Mouse (Mus musculus) kidney, embryonic 15.5 days (tissue): Measurements from ENCODE around the gene Gpr107. TPM values are rescaled to one million over a fixed set of nuclear protein-coding genes. Genes with fewer than 3 reads are reported as not detected.

ENCODE experiments used
- ATAC-seq: fragments of 200-750 bp; cut with Nextera tagmentation; replicated peaks from 2 replicates; pipeline ENCODE4 v1.8.0; 2017; ENCODE audit warnings: moderate TSS enrichment; ENCODE audit not compliant: low FRiP score
- H3K27ac ChIP-seq: fragments of 300-500 bp; sonication (generic); 2 replicates; pipeline ENCODE4 v1.5.1; 2015; ENCODE audit warnings: mild to moderate bottlenecking, inconsistent platforms
- H3K27me3 ChIP-seq: fragments of 300-500 bp; sonication (generic); 2 replicates; pipeline ENCODE4 v1.6.1; 2015; ENCODE audit warnings: inconsistent platforms
- H3K36me3 ChIP-seq: fragments of 300-500 bp; sonication (generic); 2 replicates; pipeline ENCODE4 v1.6.1; 2015; ENCODE audit warnings: inconsistent platforms
- H3K4me1 ChIP-seq: fragments of 300-500 bp; sonication (generic); 2 replicates; pipeline ENCODE4 v1.6.1; 2015; ENCODE audit warnings: inconsistent platforms
- H3K4me2 ChIP-seq: fragments of 300-500 bp; sonication (generic); 2 replicates; pipeline ENCODE4 v1.6.1; 2015; ENCODE audit warnings: moderate library complexity, mild to moderate bottlenecking, inconsistent platforms
- H3K4me3 ChIP-seq: fragments of 300-500 bp; sonication (generic); replicated peaks from 2 replicates; pipeline ENCODE4 v1.5.1; 2015; ENCODE audit warnings: mild to moderate bottlenecking, inconsistent platforms
- H3K9ac ChIP-seq: fragments of 300-500 bp; sonication (generic); 2 replicates; pipeline ENCODE4 v1.6.1; 2015; ENCODE audit warnings: mild to moderate bottlenecking, inconsistent platforms
- H3K9me3 ChIP-seq: fragments of 300-500 bp; sonication (generic); replicated peaks from 2 replicates; pipeline ENCODE4 v1.6.1; 2016; ENCODE audit warnings: inconsistent platforms
- WGBS: fragments of 180-500 bp; shearing (Covaris S2); methylation state at CpG from one replicate; pipeline ENCODE4 v1.1.7; 2015; ENCODE audit warnings: mixed read lengths; 5-methylcytosine and 5-hydroxymethylcytosine counted together
- polyA plus RNA-seq: library from polyadenylated mRNA; unstranded; fragments of >200 nt; fragmentation: Nextera tagmentation; extraction: Ambion mirVana; gene quantifications from 2 replicates; pipeline ENCODE4 v1.2.1, GENCODE M21; 2015

The Gpr107 gene
- polyA plus RNA-seq, 1 experiment from 2014 or later: 37.0 TPM

- no peaks in the 10 kb centered on the region for H3K27me3 ChIP-seq
- H3K4me2 ChIP-seq: no peak overlapping the region
- no peaks in the 10 kb centered on the region for H3K36me3 ChIP-seq
- H3K9me3 ChIP-seq: no peaks in the 10 kb centered on the region
- no peak overlapping the region for H3K4me3 ChIP-seq
- no peak for ATAC-seq
- WGBS: 90% methylated on average over 3 of the region's 3 CpGs
- H3K27ac ChIP-seq: no peak overlapping the region
- peaks cover 25% of the 10 kb centered on the region for H3K4me1 ChIP-seq
- H3K9ac ChIP-seq: no peak overlapping the region
Observed at GRCm38 (mm10) chr2:31118211-31118610, 33.9 kb upstream of the Gpr107 start.

DNA sequence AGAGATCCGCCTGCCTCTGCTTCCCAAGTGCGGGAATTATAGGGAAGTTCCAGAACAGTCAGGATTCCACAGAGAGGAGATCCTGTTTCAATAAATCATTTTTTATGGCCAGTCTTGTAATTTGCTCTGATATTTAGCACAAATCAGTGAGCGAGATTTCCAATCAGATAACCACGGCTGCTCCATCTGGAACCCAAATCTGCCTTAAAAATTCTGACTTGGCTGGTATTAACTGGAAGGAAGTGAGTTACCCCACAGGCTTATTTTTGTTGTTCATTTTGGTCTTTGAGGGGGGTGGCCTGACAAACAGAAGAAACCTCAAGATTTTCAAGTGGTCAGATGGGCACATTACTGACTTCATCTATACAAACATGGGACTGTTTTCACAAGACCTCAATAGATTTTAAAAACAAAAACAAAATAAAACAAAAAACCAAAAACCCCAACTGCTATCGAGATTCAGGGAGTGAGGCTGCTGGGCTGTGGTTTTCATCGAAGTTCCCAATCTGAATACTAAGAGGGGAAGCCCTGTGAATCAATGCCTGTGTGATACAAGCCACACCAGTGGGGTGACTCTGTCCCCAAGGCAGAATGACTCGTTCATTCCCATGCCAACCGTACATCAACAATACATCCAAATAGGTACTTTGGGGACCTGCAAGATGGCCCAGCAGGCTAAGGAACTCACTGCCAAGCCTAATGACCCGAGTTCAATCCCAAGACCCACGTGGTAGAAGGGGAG lies 33.3 kb upstream of the Gpr107 start:
- WGBS: 87% methylated on average over 10 of the region's 10 CpGs

DNA sequence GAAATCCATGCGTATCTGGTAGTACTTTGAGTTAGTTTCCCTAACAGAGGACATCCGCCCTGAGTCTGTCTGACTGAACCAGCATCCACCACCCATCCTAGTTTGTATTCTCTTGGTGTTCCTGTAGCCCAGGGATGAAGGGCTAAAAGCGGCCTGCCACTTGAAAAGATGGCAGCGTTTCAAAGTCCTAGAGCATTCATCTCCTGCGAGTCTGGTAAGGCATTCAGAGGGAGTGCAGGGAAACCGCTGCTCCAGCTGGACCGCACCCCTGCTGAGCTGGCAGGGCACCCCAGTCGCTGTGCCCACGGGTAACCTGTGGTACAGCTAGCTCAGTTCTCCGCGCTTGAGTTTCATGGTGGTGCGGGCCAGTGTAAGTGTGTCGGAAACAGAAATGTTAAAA lies 32.3 kb upstream of the Gpr107 start:
- no peak overlapping the region for H3K9ac ChIP-seq
- H3K4me1 ChIP-seq: peaks cover 25% of the 10 kb centered on the region
- no peak overlapping the region for H3K4me3 ChIP-seq
- no peak for ATAC-seq
- H3K27ac ChIP-seq: no peak overlapping the region
- no peak overlapping the region for H3K4me2 ChIP-seq
- no peaks in the 10 kb centered on the region for H3K36me3 ChIP-seq
- no peaks in the 10 kb centered on the region for H3K27me3 ChIP-seq
- no peaks in the 10 kb centered on the region for H3K9me3 ChIP-seq
- WGBS: 83% methylated on average over 13 of the region's 13 CpGs

More for the DNA sequence above, 33.3 kb upstream of the Gpr107 start:
- no peaks in the 10 kb centered on the region for H3K9me3 ChIP-seq
- H3K27me3 ChIP-seq: no peaks in the 10 kb centered on the region
- no peak overlapping the region for H3K27ac ChIP-seq
- H3K4me1 ChIP-seq: peaks cover 25% of the 10 kb centered on the region
- H3K9ac ChIP-seq: no peak overlapping the region
- H3K36me3 ChIP-seq: no peaks in the 10 kb centered on the region
- no peak for ATAC-seq
- no peak overlapping the region for H3K4me3 ChIP-seq
- H3K4me2 ChIP-seq: no peak overlapping the region

- Histone ChIP-seq H3K27me3 (no peaks in the 10 kb centered on the region), H3K4me3 (no peak overlapping the region), H3K27ac (no peak overlapping the region), H3K4me1 (peaks cover 12% of the 10 kb centered on the region), H3K36me3 (no peaks in the 10 kb centered on the region), H3K9me3 (no peaks in the 10 kb centered on the region), H3K9ac (no peak overlapping the region), H3K4me2 (no peak overlapping the region)
- 70% methylated on average over 7 of the region's 7 CpGs for WGBS
- ATAC-seq: no peak
Observed at GRCm38 (mm10) chr2:31121131-31121693, 30.9 kb upstream of the Gpr107 start.

DNA sequence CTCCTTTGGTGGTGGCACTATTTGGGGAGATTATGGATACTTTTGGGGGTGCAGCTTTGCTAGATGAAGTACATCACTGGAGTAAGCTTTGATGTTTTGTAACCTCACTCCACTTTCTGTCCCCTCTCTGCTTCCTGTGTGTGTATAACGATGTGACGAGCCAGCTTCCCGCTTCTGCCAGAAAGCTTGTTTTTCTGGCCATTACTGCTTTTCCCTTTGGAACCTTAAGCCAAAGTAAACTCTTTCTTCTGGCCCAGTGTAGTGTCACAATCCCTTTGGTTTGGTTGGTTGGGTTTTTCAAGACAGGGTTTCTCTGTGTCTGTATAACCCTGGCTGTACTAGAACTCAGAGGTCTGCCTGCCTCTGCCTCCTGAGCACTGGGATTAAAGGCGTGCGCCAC lies 29.3 kb upstream of the Gpr107 start:
- WGBS: 82% methylated on average over 5 of the region's 5 CpGs
- Histone ChIP-seq H3K9ac (no peak overlapping the region), H3K36me3 (no peaks in the 10 kb centered on the region), H3K4me1 (peaks cover 17% of the 10 kb centered on the region), H3K4me2 (no peak overlapping the region), H3K4me3 (no peak overlapping the region), H3K27me3 (no peaks in the 10 kb centered on the region), H3K27ac (no peak overlapping the region), H3K9me3 (no peaks in the 10 kb centered on the region)
- ATAC-seq: no peak

DNA sequence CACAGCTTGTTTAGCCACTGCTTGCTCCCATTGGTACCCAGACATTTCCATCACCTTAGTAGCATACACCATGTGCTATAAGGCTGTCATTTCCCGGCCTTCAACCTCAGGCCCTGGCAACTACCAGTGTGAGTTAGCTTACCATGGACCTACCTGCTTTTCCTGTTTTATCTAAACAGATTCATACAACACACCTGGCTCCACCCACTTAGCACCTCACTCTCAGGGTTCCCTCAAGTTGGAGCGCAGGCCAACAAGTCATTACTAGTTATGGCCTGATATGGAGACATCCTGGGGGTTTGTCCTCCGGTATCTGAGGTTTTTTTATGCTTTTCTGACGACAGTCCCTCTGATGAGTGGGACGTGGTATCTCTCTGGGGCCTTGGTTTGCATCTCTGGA lies 28.6 kb upstream of the Gpr107 start:
- Histone ChIP-seq H3K27me3 (no peaks in the 10 kb centered on the region), H3K9me3 (no peaks in the 10 kb centered on the region), H3K4me2 (no peak overlapping the region), H3K9ac (no peak overlapping the region), H3K4me1 (peaks cover 22% of the 10 kb centered on the region), H3K4me3 (no peak overlapping the region), H3K27ac (no peak overlapping the region), H3K36me3 (no peaks in the 10 kb centered on the region)
- ATAC-seq: no peak
- 90% methylated on average over 5 of the region's 5 CpGs for WGBS

- Histone ChIP-seq H3K4me3 (no peak overlapping the region), H3K36me3 (no peaks in the 10 kb centered on the region), H3K9ac (no peak overlapping the region), H3K4me2 (no peak overlapping the region), H3K27ac (peak overlapping the region; percentile 9; the same call in 1 of the 2 replicates), H3K27me3 (no peaks in the 10 kb centered on the region), H3K4me1 (peaks cover 22% of the 10 kb centered on the region), H3K9me3 (no peaks in the 10 kb centered on the region)
- ATAC-seq: no peak
- WGBS: 47% methylated on average over 2 of the region's 2 CpGs
Observed at GRCm38 (mm10) chr2:31124694-31125093, 27.4 kb upstream of the Gpr107 start.

- H3K36me3 ChIP-seq: no peaks in the 10 kb centered on the region
- H3K9ac ChIP-seq: no peak overlapping the region
- no peak for ATAC-seq
- 58% methylated on average over 7 of the region's 7 CpGs for WGBS
- no peaks in the 10 kb centered on the region for H3K27me3 ChIP-seq
- no peaks in the 10 kb centered on the region for H3K9me3 ChIP-seq
- peaks cover 27% of the 10 kb centered on the region for H3K4me1 ChIP-seq
- no peak overlapping the region for H3K4me2 ChIP-seq
- no peak overlapping the region for H3K4me3 ChIP-seq
- no peak overlapping the region for H3K27ac ChIP-seq
Observed at GRCm38 (mm10) chr2:31125156-31125555, 27.0 kb upstream of the Gpr107 start.

GRCm38 (mm10) chr2:31126048-31126447 lies 26.1 kb upstream of the Gpr107 start:
- Histone ChIP-seq H3K36me3 (no peaks in the 10 kb centered on the region), H3K4me1 (peaks cover 34% of the 10 kb centered on the region), H3K9me3 (no peaks in the 10 kb centered on the region), H3K27me3 (no peaks in the 10 kb centered on the region), H3K4me3 (no peak overlapping the region), H3K4me2 (no peak overlapping the region), H3K27ac (no peak overlapping the region), H3K9ac (no peak overlapping the region)
- ATAC-seq: no peak
- 88% methylated on average over 9 of the region's 9 CpGs for WGBS

- 0 out of 2 replicates have a peak, but pooled peaks have one; percentile 22 for ATAC-seq
- Histone ChIP-seq H3K9me3 (no peaks in the 10 kb centered on the region), H3K27ac (0 out of 2 replicates have a peak overlapping the region, but pooled peaks have one; percentile 13), H3K4me3 (no peak overlapping the region), H3K36me3 (no peaks in the 10 kb centered on the region), H3K4me1 (peaks cover 42% of the 10 kb centered on the region), H3K4me2 (no peak overlapping the region), H3K9ac (no peak overlapping the region), H3K27me3 (no peaks in the 10 kb centered on the region)
- WGBS: 42% methylated on average over 7 of the region's 7 CpGs
Observed at GRCm38 (mm10) chr2:31127219-31127618, 24.9 kb upstream of the Gpr107 start.

- 76% methylated on average over 4 of the region's 4 CpGs for WGBS
- no peaks in the 10 kb centered on the region for H3K27me3 ChIP-seq
- no peak overlapping the region for H3K4me3 ChIP-seq
- no peaks in the 10 kb centered on the region for H3K36me3 ChIP-seq
- H3K4me1 ChIP-seq: peaks cover 48% of the 10 kb centered on the region
- ATAC-seq: no peak
- H3K9ac ChIP-seq: no peak overlapping the region
- no peak overlapping the region for H3K4me2 ChIP-seq
- no peaks in the 10 kb centered on the region for H3K9me3 ChIP-seq
- H3K27ac ChIP-seq: no peak overlapping the region
Observed at GRCm38 (mm10) chr2:31127899-31128298, 24.2 kb upstream of the Gpr107 start.

DNA sequence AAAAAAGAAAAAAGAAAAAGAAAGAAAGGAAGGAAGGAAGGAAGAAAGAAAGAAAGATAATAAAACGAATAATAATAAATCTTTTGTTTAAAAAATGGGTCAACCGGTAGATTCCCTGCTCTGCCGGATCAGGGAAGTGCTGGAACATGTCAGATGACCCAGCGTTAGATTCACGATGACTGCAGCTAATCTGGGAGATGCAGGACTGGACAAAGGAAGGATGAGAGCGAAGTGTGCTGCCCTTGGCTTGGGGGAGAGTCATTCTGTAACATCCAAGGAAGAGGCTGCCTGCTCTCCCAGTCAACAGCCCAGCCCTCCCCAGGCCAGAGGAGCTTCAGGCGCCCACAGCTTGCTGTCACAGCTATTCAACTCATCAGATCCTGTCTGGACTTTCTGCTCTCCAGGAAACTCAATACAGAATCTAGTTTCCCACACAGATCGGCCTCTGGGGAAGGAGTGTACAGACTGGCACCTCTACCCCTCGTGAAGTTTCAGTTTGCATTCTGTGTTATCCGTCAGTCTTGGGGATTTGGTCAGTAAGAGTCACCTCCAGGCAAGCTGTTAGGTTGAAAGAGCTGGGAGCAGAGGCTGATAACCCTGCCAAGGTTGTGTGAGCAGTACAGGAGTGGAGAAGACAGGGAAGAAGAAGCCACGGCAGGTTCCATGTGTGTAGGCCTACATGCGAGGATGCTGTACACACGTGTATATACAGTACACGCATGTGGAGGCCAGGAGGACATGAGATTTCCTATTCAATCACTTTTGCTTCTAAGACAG lies 22.2 kb upstream of the Gpr107 start:
- no peaks in the 10 kb centered on the region for H3K36me3 ChIP-seq
- H3K9ac ChIP-seq: no peak overlapping the region
- H3K27me3 ChIP-seq: no peaks in the 10 kb centered on the region
- no peak overlapping the region for H3K4me3 ChIP-seq
- no peaks in the 10 kb centered on the region for H3K9me3 ChIP-seq
- 73% methylated on average over 14 of the region's 14 CpGs for WGBS
- ATAC-seq: no peak
- peaks cover 66% of the 10 kb centered on the region for H3K4me1 ChIP-seq
- no peak overlapping the region for H3K4me2 ChIP-seq
- H3K27ac ChIP-seq: no peak overlapping the region
